Mouse (Mus musculus) monocyte, adult 5-6 weeks (primary cell): ENCODE measurements around the gene Gm13089. TPM values are rescaled to one million over a fixed set of nuclear protein-coding genes. Genes with fewer than 3 reads are reported as not detected.
"Not testable (repeated sequence)": the region's sequence is repeated elsewhere in the genome, so short reads cannot be mapped to it uniquely, and the experiment has no call there.

ENCODE experiments used
- ATAC-seq: fragments of 153-309, 156-312 bp; replicated peaks from 2 replicates; pipeline ENCODE4 v1.8.0; 2017; ENCODE audit warnings: mild to moderate bottlenecking; ENCODE audit not compliant: low TSS enrichment, insufficient number of reproducible peaks, severe bottlenecking, poor library complexity, low FRiP score
- total RNA-seq: library from RNA; stranded (forward); fragments of 200-1000, 200-491, 200-594 nt; gene quantifications from 3 replicates; pipeline ENCODE4 v1.2.3, GENCODE M21; 2017

Gm13089 gene
- total RNA-seq = not detected in 3 replicates

DNA sequence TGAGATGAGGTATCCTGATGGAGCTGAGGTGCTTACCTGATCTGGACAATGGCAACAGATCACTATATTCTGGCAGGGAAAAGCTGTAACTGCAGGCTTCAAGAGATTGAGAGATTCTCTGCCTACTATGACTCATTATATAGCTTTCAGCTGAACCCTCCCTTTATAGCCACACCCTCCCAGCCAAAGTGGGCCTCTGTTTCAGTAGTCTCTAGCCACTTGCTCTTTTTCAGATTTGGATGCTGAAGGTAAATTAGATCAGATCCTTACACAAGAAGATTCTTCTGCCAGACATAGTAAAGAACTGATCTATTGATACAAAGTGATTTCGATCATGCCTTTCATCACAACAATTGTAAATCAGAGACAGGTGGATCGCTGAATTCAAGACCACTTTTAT, at the start of gene Gm13089:
Gene Gm13089 (minus strand): TSS at position 101 of the 400 bp plus-strand sequence.
- ATAC-seq = no peak

DNA sequence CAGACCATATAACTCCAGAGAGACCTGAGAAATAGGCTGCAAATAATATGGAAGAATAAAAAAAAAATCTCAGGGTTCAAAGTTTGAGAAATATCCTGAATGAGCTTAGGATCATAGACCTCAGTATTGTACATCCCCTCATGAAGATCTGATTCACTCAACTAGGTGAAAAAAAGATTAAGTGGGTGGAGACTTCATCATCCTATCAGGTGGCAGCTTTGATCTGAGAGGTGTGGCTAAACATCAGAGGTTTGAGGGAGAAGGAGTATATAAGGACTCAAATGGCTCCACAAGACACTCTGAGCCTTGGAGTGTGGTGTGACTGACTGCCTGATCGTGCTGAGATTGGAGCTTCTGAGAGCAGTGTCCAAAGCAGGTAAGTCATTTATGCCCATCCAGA, 16.6 kb upstream of the Gm13089 start, which contains the start of gene Gm13078:
Gene Gm13078 (plus strand): TSS at position 301 of the 400 bp plus-strand sequence.
- ATAC-seq = no peak

DNA sequence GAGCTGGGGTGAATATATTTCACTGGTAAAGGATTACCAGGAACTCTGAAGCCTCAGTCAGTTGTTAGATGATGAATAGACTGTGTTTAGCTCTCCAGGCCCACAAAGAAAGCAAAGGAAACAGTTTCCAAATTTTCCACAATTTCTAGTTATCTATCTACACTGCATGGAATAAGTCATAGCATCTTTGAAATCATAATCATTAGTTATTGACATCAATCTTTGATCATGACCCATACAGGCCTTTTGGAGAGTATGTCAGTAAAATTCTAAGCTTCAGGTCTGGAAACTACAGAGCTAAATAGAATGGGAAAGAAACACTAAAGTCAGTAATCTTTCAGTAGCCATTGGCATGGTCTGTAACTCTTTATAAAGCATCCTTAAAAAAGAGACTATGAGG, 45.4 kb downstream of the Gm13089 start, which contains the start of gene Gm13088:
Gene Gm13088 (minus strand): TSS at position 101 of the 400 bp plus-strand sequence.
- ATAC-seq = not testable (repeated sequence)

Other genes with a start within 250 kb of the Gm13089 start
- gene Gm13043, start 191.4 kb downstream of the Gm13089 start, total RNA-seq = not detected in 3 replicates
- not detected in 3 replicates for gene Gm13040, start 166.8 kb downstream of the Gm13089 start, total RNA-seq
- gene BC080695, start 151.0 kb downstream of the Gm13089 start, total RNA-seq = not detected in 3 replicates
- not detected in 3 replicates for gene Gm13057, start 151.0 kb downstream of the Gm13089 start, total RNA-seq
- gene Gm13083, start 87.7 kb downstream of the Gm13089 start, total RNA-seq = not detected in 3 replicates
- not detected in 3 replicates for gene Gm13088, start 45.5 kb downstream of the Gm13089 start, total RNA-seq
- gene Gm13078, start 16.7 kb upstream of the Gm13089 start, total RNA-seq = not detected in 3 replicates
- gene Gm13023, start 86.6 kb upstream of the Gm13089 start, total RNA-seq = not detected in 3 replicates
- gene Gm13084, start 113.4 kb upstream of the Gm13089 start, total RNA-seq = not detected in 3 replicates
- not detected in 3 replicates for gene Gm13103, start 143.8 kb upstream of the Gm13089 start, total RNA-seq
- not detected in 3 replicates for gene Pramef6, start 197.7 kb upstream of the Gm13089 start, total RNA-seq
- not detected in 3 replicates for gene Pramef25, start 248.3 kb upstream of the Gm13089 start, total RNA-seq